Mouse (Mus musculus): ENCODE results near the gene Tbk1. TPM values are rescaled to one million over a fixed set of nuclear protein-coding genes. Genes with fewer than 3 reads are reported as not detected.

Gene Tbk1
- total and polyA plus RNA-seq, 3 experiments, result 3.7 to 45.9 (median 37.8) TPM

DNA sequence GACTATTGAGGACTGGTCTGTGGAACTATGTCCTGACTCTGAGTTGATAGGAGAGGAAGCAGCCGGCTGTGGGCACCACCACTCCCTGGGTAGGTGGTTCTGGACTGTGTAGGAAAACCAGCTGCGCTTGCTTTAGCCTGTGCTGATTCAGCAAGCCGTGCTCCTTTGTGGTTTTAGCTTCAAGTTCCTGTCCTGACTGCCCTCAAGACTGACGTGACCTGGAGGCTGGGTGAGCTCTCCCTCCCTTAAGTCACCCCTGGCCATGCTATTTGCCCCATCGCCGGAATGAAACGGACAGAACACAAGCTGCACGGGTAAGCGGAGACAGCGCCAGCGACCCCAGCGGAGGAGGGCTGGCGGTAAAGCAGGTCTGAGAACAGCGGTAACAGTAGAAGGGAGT is 4.5 kb upstream of the Tbk1 start:
- DNase-seq, result peak; percentile 26

DNA sequence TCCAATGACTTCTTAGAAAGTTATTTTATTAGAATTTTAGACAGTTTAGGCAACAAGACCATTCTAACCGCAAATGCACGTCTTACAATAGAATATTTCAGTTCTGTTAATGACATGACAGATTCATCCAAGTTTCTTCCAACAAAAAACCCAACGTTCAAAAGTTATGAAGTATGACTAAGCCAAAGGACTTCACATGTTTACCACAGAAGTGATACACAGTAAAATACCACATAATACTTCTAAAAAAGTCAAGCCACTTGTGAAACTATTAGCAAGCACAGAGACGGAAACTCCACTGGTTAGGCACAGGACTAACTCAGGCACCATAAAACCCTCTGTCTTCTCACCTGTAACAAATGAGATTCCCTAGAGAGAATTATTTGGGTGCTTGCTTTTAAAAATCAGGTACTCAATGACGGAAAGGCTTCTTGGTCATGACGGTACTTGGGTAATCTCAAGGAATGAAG is 819 bp upstream of the Tbk1 start:
- no peak for DNase-seq

DNA sequence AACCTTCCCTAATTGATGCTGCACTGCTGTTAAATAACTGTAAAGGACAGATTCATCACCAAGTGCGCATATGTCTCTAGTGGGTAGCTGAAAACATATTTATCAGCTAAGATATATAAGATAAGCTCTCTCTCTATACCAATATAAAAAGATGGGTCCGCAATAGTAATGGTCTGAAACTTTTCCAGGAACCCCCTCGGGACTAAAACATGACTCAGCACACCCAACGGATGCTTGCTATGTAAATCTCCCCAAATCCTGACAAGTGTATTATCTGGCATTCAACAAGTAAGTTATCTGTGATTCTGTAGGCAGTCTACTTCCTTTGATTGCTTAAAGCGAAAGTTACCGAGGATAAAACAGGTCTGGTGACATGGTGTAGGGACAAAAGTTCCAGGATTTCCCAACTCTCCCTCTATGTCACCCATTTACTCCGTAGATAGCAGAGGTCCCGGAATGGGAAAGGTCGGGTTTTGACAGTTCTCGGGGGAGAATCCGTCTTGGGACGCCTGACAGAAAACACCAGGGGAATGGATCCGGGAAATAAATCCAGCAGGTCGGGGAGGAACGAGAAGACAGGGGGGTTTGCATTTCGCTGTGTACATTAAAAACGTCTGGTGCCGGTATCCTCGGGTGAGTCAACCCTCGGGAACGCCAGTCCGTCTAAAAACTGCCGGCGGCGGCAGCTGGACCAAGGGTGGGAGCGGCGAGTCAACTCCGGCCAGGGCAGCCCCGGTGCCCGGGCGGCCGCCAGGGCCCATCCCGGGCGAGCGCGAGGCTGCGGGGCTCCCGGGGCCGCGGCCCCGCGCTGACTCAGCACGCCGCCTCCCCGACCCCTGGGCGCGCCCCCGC is 570 bp downstream of the Tbk1 start:
- no peak for DNase-seq

DNA sequence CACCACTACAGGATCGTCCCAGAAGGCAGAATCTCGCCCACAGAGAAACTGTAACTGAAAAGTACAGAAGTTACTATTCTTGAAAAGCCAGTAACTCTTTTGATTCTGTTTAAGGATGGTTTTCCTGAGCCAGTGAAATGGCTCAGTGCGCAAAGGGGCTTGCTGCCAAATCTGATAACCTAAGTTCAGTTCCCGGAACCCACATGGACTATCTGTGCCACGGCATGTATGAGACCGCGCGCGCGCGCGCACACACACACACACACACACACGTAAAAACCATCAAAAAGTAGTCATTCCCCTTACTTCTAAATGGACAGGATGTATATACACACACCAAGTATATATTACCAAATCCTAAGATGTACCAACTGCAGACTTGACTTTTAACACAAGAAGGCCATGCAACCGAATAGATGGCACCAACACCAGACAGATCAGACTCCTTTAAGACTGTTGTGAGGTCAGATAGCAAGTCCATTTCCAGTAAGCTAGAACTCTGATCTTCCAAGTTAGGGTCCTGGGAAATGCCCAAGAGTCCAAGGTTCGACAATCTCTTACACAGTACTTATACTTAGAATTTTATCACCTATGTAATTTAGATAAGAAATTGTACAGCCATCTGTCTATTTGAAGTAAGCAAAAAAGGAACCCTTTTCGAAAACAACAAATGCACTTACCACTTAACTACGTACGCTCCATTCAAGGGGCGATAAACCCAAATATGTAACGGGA is 1.4 kb downstream of the Tbk1 start:
- DNase-seq, result no peak

DNA sequence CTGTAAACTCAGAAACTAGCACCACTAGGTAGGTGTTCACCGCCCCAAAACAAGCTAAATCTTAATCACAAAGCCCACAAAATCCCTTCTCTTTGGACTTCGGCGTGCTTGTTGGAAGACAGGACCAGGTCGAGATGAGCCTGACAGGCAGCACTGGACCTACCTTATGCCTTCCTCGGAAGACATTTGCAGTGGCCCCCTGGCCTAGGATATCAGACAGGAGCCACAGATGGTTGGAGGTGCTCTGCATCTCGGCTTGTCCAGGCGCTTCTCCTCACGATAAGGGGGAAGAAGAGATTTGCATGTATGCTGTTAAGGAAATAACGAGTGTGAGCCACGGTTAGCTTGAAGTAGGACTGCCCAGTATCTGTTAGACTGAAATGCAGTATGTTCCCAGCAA is 2.6 kb downstream of the Tbk1 start:
- DNase-seq, result no peak

DNA sequence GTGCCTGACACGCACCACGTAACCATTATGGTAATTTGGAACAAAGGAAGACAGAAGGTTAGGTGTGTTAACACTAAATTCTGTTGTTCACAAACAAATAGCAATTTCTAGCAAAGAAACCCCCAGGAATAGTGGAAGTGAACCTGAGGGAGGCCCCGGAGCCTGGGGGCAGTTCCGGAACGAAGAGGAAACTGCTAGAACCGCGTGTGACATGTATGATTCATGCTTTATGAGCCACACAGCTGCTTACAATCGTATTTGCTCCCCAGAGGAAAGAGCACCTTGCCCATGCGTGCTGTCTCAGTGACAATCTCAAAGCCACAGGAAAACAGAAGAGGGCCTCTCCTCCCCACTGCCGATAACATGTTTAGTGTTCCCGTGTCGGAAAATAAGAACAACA is 3.6 kb downstream of the Tbk1 start:
- no peak for DNase-seq

DNA sequence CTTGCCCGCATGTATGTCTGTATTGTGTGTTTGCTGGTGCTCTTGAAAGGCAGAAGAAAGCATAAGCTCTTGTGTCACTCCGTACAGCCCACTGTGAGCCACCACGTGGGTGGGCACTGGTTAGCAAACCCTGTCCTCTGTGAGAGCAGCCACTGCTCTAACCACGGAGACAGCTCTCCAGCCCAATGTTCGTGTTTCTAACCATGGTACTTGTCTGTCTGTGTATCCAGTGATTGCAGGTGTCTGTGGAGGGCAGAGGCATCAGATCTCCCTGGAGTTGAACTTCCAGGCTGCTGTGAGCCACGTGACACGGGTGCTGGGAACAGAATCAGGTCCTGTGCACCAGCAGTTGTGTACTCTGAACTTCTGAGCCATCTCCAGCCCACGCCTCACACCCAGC is 4.3 kb downstream of the Tbk1 start:
- no peak for DNase-seq

DNA sequence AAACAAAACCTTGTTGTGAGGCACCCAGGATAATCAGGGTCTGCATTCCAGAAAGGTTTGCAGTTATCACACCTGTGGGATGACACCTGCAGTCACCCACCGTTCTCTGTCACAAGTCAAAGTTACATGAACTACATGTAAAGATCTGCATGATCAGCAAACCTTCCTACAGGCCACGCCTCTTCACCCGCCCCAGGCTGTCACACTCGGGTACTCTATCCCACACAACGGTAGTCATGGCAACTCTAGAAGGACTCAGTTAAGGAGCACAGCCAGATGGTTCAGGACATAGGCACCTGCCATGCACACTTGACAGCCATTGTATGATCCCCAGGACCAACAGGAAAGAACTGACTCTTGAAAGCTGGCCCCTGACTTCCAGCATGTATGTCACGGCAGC is 5.2 kb downstream of the Tbk1 start:
- DNase-seq, result no peak

DNA sequence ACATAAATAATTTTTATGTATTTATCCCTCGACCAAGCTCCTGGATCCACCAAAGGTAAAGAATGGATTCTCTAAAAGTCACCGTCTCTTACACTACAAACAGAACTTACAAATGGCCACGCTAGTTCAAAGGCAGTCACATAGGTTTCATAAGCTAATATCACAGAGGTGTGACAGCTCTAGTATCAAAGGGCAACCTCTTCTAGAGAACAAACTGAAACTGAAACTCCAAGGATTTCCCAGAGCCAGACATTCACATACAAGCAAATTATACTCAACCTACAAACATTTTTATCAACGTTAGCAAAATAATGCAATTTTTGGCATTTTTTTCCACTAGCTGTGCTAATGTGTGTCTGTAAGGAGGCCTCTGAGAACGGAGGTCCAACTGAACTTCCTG is 6.2 kb downstream of the Tbk1 start:
- DNase-seq, result no peak

DNA sequence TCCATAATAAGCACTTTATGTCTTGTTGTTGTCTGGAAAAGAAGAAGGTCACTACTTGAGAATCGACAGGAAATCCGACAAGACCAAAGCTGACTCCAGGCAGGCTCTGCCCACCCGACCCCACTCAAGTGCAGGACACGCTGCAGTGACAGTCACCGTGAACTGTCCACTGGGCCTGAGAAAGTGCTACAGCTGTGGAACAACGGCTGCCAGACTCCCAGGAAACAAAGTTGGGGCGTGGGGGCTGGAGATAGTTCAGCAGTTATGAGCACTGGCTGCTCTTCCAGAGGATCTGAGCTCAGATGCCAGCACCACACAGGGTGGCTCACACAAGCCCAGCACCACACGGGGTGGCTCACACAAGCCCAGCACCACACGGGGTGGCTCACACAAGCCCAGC is 10.2 kb downstream of the Tbk1 start:
- no peak for DNase-seq

DNA sequence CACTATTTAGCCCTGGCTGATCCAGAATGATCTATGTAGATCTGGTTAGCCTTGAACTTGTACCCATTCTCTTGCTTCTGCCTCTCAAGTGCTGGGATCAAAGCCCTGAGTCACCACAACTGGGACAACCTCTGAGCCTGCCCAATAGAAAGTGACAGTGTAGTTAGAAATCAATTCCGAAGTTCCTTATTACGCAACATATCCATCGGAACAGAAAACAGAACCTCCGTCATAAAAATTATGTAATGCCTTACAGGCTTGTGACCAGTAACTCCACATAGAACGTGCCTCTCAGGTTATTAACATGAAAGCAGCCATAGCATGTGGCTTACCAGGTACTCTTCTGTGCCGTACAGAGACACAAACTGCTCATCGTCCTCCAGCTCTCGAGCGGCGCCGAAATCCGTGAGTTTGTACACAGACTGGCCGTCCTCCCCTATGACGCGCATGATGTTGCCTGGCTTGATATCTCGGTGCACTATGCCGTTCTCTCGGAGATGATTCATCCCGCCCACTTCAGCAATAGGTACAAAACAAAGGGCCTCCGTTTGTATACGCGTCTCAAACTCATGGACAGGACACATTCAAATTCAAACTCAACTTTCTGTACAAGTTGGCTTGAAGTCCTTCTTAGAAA is 15.0 kb downstream of the Tbk1 start:
- DNase-seq, result peak; percentile 28

DNA sequence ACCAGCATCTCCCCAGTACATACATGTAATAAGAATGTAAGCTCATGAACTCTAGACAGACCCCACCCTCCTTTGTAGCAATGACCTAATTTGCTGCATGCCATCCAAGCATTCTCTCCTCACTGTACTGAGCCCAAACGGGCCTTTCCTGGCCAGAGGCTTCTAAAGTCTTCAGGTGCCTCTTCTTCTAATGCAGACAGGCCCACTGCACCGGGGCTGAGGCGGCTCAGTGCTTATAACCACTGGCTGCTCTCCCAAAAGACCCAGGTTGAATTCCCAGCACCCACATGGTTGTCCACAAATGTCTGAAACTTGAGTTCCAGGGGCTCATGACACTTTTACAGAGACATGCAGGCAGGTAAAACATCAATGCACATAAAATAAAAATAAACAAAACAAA is 15.6 kb downstream of the Tbk1 start:
- DNase-seq, result no peak

DNA sequence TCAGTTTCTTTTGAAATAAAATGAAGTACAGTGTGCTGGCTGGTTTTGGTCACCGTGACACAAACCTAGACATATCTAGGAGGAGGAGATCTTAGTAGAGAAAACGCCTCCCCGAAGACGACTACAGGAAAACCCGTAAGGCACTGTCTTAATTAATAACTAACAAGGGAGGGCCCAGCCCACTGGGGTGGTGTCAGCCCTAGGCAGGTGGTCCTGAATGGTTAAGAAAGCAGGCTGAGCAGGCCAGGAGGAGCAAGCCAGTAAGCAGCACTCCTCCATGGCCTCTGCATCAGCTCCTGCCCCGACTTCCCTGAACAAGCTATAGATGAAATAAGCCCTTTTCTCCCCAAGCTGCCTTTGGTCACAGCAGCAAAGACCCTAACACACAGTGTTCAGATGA is 16.8 kb downstream of the Tbk1 start:
- DNase-seq, result no peak

DNA sequence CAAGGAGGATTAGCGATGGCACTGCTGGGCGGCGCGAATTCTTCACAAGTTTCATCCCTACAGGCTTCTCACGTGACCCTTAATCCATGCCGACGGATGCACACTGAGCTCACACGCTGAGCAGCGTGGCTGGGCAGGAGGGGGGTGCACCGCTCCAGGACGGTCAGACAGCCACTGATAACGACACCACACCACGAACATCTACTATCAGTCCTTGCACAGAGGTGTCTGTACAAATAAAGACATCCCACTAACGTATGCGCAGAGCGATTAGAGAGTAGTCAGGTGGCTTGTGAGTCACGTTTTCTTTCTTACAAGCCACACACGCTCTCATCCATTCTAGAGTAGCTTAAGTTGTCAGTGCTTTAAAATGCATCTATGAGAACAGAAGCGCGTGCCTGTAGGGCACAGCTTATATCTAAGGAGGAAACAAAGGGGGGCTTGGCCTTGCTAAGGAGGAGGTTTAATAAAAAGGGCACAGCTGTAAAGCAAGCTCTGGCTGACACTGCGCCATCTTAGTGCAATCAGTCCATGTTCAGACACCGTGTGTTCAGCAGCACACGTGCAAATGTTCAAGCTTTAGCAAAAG is 17.5 kb downstream of the Tbk1 start:
- DNase-seq, result no peak

DNA sequence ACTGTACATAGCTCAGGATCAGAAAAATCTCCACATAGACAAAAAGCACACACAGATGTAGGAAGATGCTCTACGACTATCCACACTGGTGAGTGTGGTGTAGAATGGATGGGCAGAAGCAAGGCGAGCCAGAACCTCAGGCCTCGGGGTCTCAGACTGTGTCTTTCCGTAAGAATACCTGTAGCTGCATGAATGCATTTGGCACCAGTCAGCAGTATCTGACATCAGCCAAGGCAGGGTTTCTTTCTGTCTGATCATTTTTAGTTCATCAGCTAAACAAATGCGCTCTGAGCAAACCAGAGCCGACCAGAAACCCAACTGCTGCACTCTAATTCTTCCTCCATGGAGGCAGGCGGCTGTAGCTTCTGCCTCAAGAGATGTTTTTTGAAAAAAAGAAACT is 18.1 kb downstream of the Tbk1 start:
- DNase-seq, result no peak

DNA sequence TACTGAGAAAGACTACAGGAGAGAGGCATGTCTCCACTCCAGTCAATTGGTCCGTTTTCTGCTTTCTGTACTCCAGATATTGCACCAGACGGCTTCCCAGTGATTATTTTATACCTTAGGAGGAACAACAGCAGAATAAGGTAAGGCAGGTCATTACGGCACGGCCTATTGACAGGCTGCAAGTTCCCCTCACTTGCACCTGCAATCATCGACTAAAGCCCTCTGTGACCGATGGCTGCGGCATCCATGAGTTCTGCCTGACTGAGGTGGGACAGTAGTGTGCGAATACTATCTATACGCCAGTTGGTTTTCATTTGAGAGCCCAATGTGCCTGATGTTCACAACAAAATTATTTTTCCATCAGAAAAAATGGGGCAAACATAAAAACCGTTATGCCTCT is 18.6 kb downstream of the Tbk1 start:
- no peak for DNase-seq

DNA sequence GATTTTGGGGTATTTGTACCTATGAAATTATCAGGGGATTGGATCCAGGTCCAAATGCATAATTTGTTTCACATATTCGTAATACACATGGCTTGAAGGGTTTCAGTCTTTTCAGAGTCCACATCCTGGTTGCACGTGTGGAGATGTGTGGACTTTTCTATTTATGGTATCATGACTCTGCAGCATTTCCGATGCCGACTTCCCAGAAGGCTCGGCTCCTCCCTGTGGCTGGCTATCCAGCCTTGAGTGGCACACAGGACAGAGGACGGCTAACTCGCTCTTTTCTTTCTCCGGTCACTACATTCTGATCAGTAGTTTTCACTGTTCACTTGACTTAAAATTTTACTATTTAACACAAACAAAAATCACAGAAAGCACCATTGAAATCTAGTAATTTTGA is 22.1 kb downstream of the Tbk1 start:
- no peak for DNase-seq

DNA sequence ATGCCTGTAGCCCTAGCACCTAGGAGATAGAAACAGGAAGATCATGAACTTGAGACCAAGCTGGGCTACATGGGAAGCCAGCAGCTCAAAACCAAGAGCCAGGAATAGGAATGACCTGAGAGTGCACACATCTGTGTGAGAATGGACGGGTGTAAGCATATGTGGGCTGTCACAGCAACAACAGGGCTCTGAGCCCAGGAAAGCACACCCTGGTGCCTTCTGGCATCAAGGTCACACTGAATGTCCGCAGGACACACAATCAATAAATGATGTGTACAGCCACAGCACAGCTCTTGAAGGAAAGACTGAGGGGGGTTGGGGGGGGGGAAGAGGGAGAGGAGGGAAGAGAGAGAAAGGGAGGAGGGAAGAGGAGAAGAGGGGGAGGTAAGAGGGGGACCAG is 28.4 kb downstream of the Tbk1 start:
- no peak for DNase-seq

DNA sequence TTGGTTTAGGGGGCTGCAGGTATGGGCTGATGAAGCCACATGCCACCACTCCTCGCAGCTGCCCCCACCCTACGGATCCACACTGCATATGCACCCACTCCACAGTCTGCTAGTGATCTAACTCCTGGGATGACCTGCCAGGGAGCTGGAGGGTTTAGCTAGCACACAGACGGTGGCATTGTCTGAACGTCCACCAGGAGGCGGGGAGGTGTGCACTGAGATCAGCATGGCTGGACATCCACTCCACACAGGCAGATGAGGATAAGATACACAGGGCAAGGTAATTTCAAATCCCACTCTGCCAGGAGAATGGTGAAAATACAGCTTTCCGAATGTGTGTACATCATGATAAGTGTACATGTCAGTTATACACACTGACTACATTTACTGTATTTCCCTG is 30.3 kb downstream of the Tbk1 start:
- DNase-seq, result no peak

DNA sequence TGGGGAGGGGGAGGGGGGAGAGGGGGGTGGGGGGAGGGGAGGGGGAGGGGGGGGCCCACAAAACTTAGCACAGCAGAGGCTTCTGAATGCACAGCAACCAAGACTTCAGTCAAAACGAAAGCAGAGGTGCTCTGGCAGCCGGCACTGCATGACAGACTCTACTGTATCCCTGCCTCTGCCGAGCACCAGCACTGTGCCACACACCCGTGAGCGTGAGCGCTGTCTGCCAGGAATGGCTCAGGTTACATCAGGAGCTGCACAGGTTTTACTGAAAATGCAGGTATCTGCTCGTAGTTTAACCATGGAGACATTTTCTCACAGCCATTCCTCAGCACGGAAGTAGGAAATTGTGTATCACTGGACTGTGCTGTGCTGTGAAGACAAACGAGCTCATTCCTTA is 36.3 kb downstream of the Tbk1 start:
- no peak for DNase-seq

DNA sequence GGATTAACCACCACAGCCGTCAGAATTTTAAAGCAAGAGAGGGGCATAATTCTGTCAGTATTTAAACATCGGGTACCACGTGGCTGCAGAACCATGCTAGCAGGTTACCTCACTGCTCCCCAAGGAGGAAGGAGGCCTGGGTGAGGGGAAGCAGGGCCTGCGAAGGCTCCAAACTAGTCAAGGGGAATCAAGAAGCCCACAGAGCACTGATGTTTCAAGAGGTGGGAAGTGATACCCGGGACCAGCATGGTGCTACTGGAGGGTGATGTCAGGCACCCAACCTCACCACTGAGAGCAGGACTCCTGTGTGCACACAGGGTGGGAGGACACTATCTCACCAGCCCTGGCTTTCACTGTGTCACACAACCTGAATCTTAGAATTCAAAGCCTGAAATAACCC is 36.9 kb downstream of the Tbk1 start:
- DNase-seq, result no peak

DNA sequence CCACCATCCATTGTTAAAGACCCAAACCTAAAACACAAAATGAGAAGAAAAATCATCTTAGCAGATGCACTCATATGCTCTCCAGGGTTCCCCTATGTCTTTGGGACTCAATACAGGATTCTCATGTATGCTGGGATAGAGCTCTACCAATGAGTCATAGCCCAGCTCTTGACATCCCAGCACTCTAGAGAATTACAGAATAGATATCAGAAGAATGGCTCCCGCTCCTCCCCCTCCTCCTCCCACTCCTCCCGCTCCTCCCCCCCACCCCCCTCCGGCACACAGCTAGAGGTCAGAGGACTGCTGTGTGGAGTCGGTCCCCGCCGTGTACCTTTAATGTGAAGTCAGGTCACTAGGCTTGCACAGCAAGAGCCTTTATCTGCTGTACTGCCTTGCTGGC is 39.4 kb downstream of the Tbk1 start:
- no peak for DNase-seq

DNA sequence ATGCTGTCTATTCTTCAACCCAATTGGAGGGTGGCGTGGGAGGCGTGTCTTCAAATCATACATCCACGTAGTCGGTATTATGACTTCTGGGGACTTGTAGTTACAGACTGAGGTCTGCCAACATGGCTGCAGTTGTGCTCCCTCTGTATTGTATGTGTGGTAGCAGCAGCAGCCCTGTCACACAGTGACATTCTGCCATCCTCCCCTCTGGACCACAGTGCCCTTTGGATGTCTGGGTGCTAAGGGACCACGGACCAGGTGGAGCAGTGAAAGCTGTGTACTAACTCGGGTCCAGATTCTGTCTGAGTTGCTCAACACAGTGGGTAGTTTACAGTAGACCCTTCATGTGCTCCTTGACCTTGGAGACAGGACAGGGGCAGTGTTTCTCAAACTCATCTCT is 43.0 kb downstream of the Tbk1 start:
- DNase-seq, result no peak

All from adrenal gland, adult 2 months (tissue).